Mouse (Mus musculus): ENCODE measurements around the gene Sh3gl2.

GRCm38 (mm10) chr4:85362661-85363060, 157.7 kb downstream of the Sh3gl2 start:
- TF ChIP-seq POLR2A (IDR thresholded peaks at IDR 0.05; ENCODE audit: borderline replicate concordance, control insufficient read depth, low read depth, low read length) (no peak), CTCF (IDR thresholded peaks at IDR 0.05; ENCODE audit: control insufficient read depth, insufficient read depth, low read length) (no peak)

Measured in bone marrow, adult 2 months (tissue).